Mouse (Mus musculus) A20 (cell line): ENCODE results near the gene Slc4a1.

Experiments used
- DNase-seq: peaks from one replicate; pipeline ENCODE4 v3.0.0-alpha.2; 2011; ENCODE audit warnings: low read depth, low spot score

Gene Slc4a1

DNA sequence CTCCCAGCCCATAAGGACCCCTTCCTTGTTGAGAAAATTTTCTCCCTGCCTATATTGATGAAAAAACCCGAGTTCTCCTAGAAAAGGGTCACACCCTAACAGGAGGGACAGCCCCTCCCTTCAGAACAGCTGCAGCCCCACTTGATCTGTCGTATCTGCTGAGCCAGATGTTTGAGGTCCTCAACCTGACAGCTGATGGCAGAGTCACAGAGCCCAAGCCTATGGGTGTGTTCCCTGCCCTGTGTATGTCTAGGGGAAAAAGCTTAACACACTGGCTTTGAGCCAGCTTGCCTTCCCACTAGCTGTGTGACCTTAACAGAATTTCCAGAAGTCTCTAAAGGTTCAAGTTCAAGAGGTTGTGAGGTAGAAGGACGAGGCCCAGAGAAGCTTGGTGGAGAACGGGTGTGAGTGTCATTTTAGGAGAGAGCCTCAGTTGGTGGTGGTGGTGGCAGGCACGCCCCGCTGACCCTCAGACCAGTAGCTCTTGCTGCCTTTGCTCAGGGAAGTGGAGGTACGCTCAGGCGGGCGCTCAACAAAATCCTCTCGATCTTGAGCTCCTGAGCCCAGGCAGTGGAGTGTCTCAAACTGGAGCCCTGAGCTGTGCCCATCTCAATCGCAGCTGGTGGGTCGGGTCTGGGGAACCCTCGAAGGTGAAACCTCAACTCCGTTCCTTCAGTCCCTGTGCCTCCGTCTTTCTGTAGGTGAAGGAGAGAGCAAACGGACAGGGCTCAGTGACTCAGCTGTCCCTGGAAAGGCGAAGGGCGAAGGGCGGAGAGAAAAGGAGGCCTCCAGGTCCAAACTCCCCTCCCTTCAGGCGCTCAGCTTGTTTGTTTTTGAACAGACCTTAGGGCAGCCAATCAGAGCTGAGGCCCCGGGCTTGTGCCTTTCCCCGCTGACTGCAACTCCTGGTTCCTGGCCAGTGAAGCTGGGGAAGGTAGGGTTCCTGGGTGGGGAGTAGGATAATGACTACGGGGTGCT is 9.5 kb upstream of the Slc4a1 start:
- DNase-seq: peak; percentile 61

DNA sequence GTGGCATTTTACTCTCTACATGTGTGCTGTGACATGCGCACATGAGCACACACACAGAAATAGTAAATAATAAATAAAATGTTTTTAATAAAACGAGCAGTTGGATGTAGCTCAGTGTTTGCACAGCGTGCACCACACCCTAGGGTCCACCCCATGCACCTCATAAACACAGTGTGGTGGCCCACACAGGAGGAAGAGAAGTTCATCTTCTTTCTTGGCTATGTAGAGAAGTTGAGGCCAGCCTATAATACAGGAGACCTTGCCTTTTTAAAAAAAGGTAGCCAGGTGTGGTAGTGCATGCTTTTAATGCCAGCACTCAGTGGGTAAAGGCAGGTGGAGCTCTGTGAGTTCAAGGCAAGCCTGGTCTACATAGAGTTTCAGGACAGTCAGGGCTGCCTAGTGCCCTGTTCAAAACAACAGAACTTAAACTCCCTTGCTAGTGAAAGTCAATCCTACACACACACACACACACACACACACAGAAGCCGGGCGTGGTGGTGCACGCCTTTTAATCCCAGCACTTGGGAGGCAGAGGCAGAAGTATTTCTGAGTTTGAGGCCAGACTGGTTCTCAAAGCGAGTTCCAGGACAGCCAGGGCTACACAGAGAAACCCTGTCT is 8.2 kb upstream of the Slc4a1 start:
- DNase-seq: no peak

DNA sequence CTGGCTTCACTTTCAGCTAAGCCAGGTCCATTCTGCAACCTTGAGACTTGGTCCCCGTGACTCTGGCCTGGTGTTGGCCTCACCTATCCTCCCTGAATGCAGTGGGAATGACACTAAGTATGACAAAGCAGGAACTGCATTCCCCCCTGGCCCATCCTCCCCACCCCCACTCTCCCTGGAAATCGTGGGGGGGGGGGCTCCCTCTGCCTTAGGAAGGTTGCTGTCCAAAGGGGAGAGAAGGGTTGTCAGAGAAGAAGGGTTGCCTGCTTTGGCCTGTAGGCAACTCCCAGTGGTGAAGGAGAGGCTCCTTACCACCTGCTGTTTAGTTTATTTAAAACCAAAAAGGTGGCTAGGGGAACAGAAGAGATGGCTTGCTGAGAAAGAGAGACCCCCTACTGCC is 7.6 kb upstream of the Slc4a1 start:
- no peak for DNase-seq

DNA sequence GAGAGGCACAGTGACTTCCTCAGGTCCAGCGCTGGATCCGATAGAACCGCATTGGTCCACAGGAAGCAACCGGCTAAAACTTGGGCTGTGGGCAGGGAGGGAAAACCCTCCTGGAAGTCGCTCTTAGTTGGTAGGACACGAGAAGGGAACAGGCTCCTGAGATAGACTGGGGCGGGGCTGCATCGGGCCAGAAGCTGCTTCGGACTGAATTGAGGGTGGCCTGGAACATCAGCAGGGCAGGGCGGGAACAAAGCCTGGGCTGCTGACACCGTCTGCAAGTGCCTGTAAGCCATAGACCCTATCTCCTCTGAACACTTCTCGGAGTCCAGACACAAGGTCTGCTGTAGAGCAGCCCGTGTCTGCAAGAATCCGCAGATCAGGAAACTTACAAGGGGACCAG is 6.9 kb upstream of the Slc4a1 start:
- no peak for DNase-seq

DNA sequence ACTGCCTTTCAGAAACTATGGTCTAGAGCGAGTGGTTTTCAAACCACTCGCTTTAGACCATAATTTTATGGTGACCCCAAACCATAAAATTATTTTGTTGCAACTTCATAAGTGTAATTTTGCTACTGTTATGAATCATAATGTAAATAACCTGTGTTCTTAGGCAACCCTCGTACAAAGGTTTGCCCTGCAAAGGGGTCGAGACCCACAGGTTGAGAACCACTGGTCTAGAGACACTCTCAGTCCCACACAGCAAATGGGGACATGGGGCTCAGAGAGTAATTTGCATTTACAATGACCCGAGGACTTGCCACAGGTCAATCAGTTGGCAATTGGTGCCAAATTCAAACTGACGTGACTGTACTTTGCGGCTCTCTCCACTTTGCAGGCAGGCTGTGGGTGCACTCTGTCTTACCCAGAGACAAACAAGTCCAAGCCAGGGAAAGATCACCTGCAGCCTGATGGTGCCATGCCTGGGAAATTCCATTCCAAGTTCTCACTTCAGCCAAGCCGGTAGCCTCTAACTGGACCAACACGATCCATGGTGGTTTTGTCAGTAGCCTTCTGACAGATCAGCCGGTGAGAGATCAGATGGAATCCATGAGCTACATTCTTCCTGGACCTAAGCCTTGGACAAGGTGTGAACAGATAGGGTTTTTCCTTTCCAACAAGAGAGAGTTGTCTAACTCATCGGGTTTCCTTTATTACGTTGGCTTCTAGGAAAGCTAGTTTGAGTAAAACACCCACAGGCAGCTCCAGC is 6.1 kb upstream of the Slc4a1 start:
- no peak for DNase-seq

DNA sequence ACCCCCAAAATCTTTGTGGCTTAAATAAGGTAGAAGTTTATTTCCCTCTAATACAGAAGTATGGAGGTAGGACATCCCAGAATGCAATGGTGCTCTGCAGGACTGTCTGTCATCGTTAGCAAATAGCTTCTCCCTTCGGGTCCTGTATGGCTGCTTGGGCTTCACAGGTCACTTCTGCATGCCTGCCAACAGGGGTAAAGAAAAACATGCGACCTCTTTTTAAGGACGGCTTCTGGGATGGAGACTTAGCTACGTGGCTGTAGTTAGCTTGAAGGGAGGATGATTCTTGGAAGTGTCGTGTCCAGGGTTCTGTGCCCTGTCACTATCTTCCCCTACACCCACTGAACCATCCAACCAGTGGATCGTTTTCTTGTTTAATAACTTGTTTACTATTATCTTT is 4.3 kb upstream of the Slc4a1 start:
- DNase-seq: no peak

DNA sequence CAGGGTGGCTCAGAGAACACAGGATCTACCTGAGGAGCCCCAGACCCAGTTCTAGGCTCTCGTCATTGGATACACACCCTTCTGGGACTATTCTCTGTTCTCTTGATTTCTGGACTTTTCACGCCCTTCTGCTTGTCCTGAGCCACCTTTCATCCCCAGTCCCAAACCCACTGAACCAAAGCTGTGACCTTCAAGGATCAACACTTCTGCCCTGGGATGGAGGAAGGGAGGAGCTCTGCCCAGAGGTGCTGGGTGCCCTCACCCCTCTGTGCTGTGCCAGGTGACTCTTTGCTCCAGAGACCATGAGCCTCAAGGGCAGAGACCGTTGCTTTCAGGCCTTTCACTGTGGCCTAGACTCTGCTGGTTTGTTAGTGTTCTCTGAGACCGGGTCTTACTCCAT is 3.3 kb upstream of the Slc4a1 start:
- DNase-seq: no peak

DNA sequence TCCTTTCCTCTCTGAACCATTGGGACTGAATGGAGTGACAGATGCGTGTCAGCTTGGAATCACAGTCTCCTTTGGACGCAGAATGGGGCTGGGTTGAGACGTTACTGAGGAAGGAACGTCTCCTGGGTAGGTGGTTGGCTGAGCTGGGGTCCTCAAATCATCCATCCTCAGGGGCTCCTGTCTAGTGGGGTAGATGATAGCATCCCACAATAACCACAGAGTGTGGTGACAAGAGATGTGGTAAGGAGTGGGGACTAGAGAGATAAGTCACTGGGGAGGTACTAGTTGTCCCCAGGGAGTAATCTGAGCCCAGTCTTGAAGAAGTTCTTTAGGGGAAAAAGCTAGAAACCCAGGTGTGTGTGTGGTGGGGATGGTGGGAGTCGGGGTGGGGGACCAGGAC is 2.3 kb upstream of the Slc4a1 start:
- no peak for DNase-seq

DNA sequence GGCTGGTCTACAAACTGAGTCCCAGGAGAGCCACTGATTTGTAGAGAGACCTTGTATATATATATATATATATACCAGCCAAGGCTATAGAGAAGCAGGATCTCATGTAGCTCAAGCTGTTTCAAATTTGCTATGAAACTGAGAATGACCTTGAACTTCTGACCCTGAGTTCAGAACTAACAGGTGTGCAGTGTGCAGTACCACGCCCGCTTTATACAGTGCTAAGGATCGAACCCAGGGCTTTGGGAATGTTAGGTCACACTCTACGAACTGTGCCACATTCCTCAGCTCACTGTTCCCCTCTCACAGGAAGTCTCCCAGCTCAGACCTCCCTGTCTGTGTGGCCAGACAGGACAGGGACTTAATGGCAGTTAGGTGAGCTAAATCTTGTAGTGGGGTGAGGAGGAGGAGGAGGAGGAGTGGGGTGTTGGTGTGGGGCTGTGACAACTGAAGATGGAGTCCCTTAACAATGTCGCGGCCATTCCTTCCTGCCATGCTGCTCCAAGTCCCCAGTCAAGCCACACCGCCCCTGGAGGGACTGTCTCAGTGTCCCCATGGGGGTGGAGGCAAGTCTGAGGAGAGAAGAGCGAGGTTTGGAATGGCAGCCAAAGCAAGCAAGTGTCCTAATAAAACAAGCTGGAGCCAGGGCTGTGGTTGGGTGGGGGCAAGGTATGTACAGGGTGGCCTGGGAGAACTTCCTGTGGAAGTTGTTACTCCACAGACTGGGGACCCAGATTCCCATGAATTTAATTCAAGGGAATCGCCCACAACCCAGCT is 1.7 kb upstream of the Slc4a1 start:
- no peak for DNase-seq

DNA sequence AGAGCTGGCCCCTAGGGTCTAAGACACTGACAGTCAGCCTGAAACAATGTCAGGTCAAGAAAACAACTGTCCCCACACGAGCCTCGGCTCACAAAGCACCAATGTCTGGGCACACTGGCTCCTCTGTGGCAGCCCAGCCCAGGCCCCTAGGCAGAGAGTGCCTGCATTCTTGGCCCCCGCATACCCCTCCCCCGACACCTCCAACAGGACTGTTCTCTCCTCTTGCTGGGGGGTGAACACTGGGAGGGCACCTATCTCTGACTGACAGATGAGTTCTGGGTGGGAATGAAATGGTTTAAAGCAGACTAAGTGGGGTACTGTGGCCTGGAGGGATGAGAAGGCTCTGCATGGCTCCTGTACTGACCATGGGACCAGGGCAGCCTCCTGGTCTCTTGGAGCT is 304 bp downstream of the Slc4a1 start:
- DNase-seq: no peak

DNA sequence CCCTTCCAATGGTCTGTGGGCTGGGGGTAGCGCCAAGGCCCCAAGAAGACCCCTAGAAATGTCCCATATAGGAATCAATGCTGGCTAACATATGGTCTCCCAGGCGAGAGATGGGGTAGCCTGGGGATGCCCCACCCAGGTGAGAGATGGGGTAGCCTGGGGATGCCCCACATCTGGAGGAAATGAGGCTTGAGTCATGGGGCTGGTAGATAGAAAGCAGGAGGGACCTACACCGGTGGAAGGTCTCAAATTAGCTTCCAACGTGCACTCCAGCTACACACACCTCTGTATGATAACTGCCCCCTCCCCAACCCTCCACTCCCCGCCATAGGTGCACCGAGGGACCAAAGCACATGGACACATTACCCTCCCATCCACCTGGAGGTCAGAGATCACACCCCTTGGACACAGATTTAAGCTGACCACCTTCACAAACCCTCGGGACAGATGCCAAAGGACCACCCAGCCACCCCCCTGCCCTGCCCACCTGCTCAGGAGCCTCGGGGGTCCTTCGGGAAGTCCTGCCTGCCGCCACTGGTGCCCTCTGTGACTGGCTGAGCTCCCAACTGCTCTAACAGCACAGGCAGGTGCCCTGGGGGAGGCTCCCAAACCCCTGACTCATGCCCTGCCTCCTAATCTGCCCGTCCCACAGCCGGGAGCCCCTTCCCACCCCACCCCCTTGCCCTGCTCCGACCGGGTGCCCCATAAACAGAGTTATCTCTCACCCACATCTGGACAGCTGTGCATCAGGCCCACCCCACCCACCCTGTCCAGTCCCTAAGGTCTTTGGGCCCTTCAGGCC is 1.2 kb downstream of the Slc4a1 start:
- peak; percentile 35 for DNase-seq

DNA sequence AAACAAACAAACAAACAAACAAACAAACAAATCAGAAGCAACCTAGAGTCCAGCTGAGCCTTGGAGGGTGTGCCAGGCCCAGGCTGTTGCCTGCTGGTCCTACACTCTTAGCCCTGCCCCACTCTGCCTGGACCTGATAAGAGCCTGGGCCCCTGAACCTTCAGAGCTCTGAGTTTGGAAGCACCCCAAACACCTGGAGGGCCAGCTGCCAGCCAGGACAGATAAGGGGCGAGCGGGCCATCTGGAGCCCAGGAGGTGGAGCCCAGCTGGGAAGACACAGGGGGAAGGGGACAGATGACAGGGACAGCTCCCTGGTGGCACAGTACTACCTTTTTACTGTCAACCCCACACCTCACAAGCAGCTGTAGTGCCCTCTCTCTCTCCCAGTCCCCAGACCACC is 2.4 kb downstream of the Slc4a1 start:
- DNase-seq: peak; percentile 14

DNA sequence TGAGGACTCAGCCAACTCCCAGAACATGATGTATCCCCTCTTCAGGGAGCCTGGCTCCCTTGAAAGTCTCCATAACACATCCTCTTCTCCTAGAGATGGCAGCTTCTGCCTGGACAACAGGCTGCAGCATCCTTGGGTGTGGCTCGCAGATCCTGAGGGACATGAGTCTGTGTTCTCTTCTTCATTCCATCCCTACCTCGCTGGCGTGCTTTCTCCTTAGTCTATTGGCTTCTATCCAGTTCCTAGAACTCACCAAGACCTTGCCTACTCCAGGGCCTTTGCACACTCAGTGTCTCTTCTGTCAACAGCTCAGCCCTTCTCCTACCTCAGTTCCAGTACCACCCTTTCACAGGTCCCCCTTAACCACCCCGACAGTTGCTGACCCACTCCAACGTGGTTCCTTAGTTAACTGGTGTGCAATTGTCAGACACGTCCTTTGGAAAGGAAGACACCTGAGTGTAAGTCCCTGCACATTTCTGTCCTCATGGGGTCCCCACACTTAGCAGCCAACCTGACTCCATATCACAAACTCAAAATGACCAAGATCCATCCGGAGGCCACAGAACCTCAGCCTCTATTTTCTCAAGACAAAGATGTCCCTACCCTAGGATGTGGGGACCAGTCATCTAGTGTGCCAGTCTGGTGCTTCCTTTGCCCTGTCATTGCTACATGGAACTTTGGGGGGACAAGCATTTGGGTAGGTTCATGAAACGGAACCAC is 4.1 kb downstream of the Slc4a1 start:
- DNase-seq: no peak

DNA sequence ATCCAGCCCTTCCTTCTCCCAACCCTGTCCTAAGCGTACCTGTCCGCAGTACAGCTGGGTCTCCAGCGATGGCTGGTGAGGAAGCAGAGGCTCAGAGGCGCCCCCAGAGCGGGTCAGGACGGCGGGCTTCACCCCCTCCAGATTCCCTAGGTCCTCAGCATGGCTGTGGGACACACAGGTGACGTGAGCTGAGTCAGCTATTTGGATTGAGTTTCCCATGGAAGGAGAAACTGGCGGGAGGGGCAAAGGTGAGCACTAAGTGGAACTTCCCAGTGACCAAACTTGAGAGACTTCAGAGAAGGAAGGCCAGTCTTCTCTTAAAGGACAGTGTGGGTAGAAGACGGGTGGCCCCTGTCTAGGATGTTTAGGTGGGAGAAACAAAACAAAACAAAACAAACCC is 7.6 kb downstream of the Slc4a1 start:
- no peak for DNase-seq

DNA sequence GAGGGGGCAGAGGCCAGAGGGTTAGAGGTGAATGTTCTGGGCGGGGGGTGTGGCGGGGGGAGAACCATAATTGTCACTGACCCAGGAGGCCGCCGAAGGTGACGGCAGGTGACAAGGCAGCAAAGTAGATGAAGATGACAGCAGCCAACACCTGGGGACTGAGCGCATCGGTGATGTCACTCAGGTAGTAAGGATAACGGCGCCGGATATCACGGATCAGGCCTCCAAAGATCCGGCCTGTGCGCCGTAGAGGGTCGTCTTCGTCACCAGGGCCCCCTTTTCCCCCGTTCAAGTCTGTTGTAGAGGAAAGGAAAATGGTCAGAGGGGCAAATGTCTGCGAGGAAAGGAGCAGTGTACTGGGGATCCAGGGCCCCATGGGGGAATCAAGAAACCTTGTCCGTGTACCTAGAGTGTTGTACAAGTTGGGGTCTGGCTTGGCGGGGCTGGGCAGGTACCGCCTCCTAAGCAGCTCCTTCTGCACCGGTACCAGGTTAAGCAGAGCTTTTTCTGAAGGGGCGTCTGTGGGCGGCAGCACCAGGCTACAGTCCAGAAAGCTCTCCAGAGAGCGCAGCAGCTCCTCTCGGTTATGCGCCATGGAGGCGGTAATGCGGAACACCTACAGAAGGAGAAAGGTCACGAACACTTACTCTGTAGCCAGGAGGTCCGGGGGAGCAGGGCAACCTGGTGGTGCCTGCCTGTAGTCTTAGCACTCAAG is 9.2 kb downstream of the Slc4a1 start:
- DNase-seq: no peak

DNA sequence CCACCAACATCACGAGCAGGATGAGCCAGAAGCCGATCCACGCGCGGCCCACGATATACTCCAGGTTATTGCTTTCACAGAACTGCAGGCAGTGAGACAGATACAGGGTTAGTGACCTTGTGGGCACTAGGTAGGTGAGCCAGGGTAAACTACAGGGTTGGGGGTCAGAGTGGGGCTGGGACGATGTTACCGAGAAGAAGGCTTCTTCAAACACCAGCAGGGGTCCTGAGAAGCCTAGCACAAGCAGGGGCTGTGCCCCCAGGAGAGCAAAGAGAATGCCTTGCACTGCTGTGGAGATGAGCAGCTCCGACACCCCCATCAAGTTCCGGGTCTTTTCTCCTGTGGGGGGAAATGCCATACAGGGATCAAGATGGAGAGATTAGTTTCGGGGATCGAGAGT is 9.8 kb downstream of the Slc4a1 start:
- no peak for DNase-seq

DNA sequence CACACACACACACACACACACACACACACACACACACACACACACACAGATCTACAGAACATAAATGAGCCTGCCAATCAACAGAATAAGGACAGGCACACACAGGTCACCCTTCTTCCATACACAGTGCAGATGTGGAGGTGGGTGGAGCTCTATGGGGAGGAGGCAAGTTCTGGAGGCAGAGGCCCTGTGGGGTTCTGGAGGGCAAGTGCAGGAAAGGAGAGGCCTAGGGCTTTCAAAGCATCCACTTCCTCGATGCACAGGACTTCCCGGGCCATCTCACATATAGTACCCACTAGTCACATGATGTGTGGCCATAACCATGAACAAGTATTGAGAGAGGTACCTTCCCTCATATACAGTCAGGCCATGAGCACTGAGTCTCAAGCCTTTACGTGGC is 10.5 kb downstream of the Slc4a1 start:
- DNase-seq: no peak

DNA sequence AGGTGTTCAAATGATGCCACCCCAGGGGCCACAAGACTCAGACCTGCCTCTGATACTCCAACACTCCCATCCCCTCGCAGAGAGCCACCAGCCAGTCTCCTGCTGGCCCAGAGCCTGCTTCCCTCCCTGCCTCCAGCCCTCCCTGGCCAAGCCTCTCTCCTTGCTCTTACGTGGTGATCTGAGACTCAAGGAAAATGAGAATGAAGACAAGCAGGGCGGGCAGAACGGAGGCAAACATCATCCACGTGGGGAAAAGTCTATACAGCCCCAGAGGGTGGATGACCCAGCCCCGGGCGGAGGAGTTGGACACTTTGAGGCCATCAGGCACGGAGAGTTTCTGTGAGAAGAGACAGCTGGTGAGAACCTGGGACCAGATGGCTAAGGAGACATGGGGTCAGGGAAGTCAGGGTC is 13.0 kb downstream of the Slc4a1 start:
- no peak for DNase-seq

DNA sequence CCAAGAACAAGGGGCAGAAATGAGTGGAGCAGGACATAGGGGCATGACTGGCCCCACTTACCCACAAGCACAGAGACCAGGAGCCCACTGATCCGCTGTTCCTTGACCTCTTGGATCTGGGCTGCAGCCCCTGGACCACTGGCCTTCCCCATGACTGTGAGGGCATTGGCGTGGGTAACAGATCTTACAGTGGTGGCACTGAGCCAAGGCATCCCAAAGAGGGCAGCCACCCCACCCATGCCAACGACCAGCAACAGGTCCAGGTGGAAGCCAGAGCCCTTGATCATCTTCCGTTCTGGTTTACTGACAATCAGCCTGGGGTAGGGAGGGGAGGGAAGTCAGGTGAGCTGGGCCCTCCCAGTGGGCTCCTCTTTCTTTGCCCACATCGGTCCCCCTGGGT is 13.6 kb downstream of the Slc4a1 start:
- DNase-seq: no peak
